Mouse (Mus musculus): Measurements from ENCODE around the gene Dock3. TPM values are rescaled to one million over a fixed set of nuclear protein-coding genes. Genes with fewer than 3 reads are reported as not detected.
A peak's percentile ranks its signal among the peaks of the same experiment; 100 is the strongest.

Gene Dock3
- polyA plus RNA-seq, 1 experiment = 4.5 TPM

- H3K4me1 ChIP-seq (ENCODE audit: control insufficient read depth, insufficient read depth, low read length) = no peaks in the 10 kb centered on the region
- TF ChIP-seq POLR2A (IDR thresholded peaks at IDR 0.05; ENCODE audit: insufficient read depth, low read length) (no peak), CTCF (IDR thresholded peaks at IDR 0.05; ENCODE audit: low read depth, low read length) (no peak), EP300 (IDR thresholded peaks at IDR 0.05; ENCODE audit: insufficient read depth, low read depth, low read length) (no peak)
- no peak overlapping the region for H3K27ac ChIP-seq (ENCODE audit: insufficient read depth, low read length)
- H3K9me3 ChIP-seq (replicated peaks; ENCODE audit: control insufficient read depth, insufficient read depth, low read length, poor library complexity, severe bottlenecking) = no peaks in the 10 kb centered on the region
- H3K4me3 ChIP-seq (ENCODE audit: low read depth, low read length) = no peak overlapping the region
- H3K36me3 ChIP-seq (ENCODE audit: control insufficient read depth, insufficient read depth, low read length, poor library complexity, severe bottlenecking) = peaks cover 13% of the 10 kb centered on the region; the same call in 1 of the 2 replicates
- H3K9ac ChIP-seq (ENCODE audit: low read depth, poor library complexity, severe bottlenecking) = no peak overlapping the region
- no peaks in the 10 kb centered on the region for H3K27me3 ChIP-seq (ENCODE audit: control insufficient read depth, insufficient read depth, low read length, poor library complexity, severe bottlenecking)
These were observed 22.8 kb upstream of the Dock3 start for GRCm38 (mm10) chr9:107254476-107254875.

- Histone ChIP-seq H3K4me3 (ENCODE audit: low read depth, low read length) (no peak overlapping the region), H3K9ac (ENCODE audit: low read depth, poor library complexity, severe bottlenecking) (no peak overlapping the region), H3K27me3 (ENCODE audit: control insufficient read depth, insufficient read depth, low read length, poor library complexity, severe bottlenecking) (no peaks in the 10 kb centered on the region), H3K4me1 (ENCODE audit: control insufficient read depth, insufficient read depth, low read length) (no peaks in the 10 kb centered on the region), H3K36me3 (ENCODE audit: control insufficient read depth, insufficient read depth, low read length, poor library complexity, severe bottlenecking) (0 out of 2 replicates have a peak, but pooled peaks cover 10% of the 10 kb centered on the region), H3K9me3 (replicated peaks; ENCODE audit: control insufficient read depth, insufficient read depth, low read length, poor library complexity, severe bottlenecking) (no peaks in the 10 kb centered on the region), H3K27ac (ENCODE audit: insufficient read depth, low read length) (no peak overlapping the region)
- TF ChIP-seq POLR2A (IDR thresholded peaks at IDR 0.05; ENCODE audit: insufficient read depth, low read length) = no peak
- TF ChIP-seq EP300 (IDR thresholded peaks at IDR 0.05; ENCODE audit: insufficient read depth, low read depth, low read length) = no peak
- no peak for TF ChIP-seq CTCF (IDR thresholded peaks at IDR 0.05; ENCODE audit: low read depth, low read length)
These were observed 20.5 kb upstream of the Dock3 start for GRCm38 (mm10) chr9:107252164-107252563.

GRCm38 (mm10) chr9:107250416-107251337 is 19.0 kb upstream of the Dock3 start:
- no peak overlapping the region for H3K4me3 ChIP-seq (ENCODE audit: low read depth, low read length)
- no peaks in the 10 kb centered on the region for H3K9me3 ChIP-seq (replicated peaks; ENCODE audit: control insufficient read depth, insufficient read depth, low read length, poor library complexity, severe bottlenecking)
- no peaks in the 10 kb centered on the region for H3K27me3 ChIP-seq (ENCODE audit: control insufficient read depth, insufficient read depth, low read length, poor library complexity, severe bottlenecking)
- no peak overlapping the region for H3K27ac ChIP-seq (ENCODE audit: insufficient read depth, low read length)
- H3K4me1 ChIP-seq (ENCODE audit: control insufficient read depth, insufficient read depth, low read length) = no peaks in the 10 kb centered on the region
- no peaks in the 10 kb centered on the region for H3K36me3 ChIP-seq (ENCODE audit: control insufficient read depth, insufficient read depth, low read length, poor library complexity, severe bottlenecking)
- no peak for TF ChIP-seq POLR2A (IDR thresholded peaks at IDR 0.05; ENCODE audit: insufficient read depth, low read length)
- no peak for TF ChIP-seq CTCF (IDR thresholded peaks at IDR 0.05; ENCODE audit: low read depth, low read length)
- no peak for TF ChIP-seq EP300 (IDR thresholded peaks at IDR 0.05; ENCODE audit: insufficient read depth, low read depth, low read length)
- H3K9ac ChIP-seq (ENCODE audit: low read depth, poor library complexity, severe bottlenecking) = no peak overlapping the region

GRCm38 (mm10) chr9:107249154-107249553 is 17.4 kb upstream of the Dock3 start:
- TF ChIP-seq EP300 (IDR thresholded peaks at IDR 0.05; ENCODE audit: insufficient read depth, low read depth, low read length) = no peak
- no peak for TF ChIP-seq CTCF (IDR thresholded peaks at IDR 0.05; ENCODE audit: low read depth, low read length)
- Histone ChIP-seq H3K36me3 (ENCODE audit: control insufficient read depth, insufficient read depth, low read length, poor library complexity, severe bottlenecking) (no peaks in the 10 kb centered on the region), H3K27me3 (ENCODE audit: control insufficient read depth, insufficient read depth, low read length, poor library complexity, severe bottlenecking) (no peaks in the 10 kb centered on the region), H3K4me3 (ENCODE audit: low read depth, low read length) (no peak overlapping the region), H3K27ac (ENCODE audit: insufficient read depth, low read length) (no peak overlapping the region), H3K9ac (ENCODE audit: low read depth, poor library complexity, severe bottlenecking) (no peak overlapping the region), H3K9me3 (replicated peaks; ENCODE audit: control insufficient read depth, insufficient read depth, low read length, poor library complexity, severe bottlenecking) (no peaks in the 10 kb centered on the region), H3K4me1 (ENCODE audit: control insufficient read depth, insufficient read depth, low read length) (no peaks in the 10 kb centered on the region)

- TF ChIP-seq CTCF (IDR thresholded peaks at IDR 0.05; ENCODE audit: low read depth, low read length) (peak; percentile 60), POLR2A (IDR thresholded peaks at IDR 0.05; ENCODE audit: insufficient read depth, low read length) (no peak), EP300 (IDR thresholded peaks at IDR 0.05; ENCODE audit: insufficient read depth, low read depth, low read length) (no peak)
- H3K36me3 ChIP-seq (ENCODE audit: control insufficient read depth, insufficient read depth, low read length, poor library complexity, severe bottlenecking) = no peaks in the 10 kb centered on the region
- no peak overlapping the region for H3K4me3 ChIP-seq (ENCODE audit: low read depth, low read length)
- no peaks in the 10 kb centered on the region for H3K27me3 ChIP-seq (ENCODE audit: control insufficient read depth, insufficient read depth, low read length, poor library complexity, severe bottlenecking)
- no peak overlapping the region for H3K27ac ChIP-seq (ENCODE audit: insufficient read depth, low read length)
- H3K9ac ChIP-seq (ENCODE audit: low read depth, poor library complexity, severe bottlenecking) = no peak overlapping the region
- no peaks in the 10 kb centered on the region for H3K9me3 ChIP-seq (replicated peaks; ENCODE audit: control insufficient read depth, insufficient read depth, low read length, poor library complexity, severe bottlenecking)
- H3K4me1 ChIP-seq (ENCODE audit: control insufficient read depth, insufficient read depth, low read length) = no peaks in the 10 kb centered on the region
These were observed 14.5 kb upstream of the Dock3 start for GRCm38 (mm10) chr9:107246170-107246569.

- no peak overlapping the region for H3K4me3 ChIP-seq (ENCODE audit: low read depth, low read length)
- H3K27me3 ChIP-seq (ENCODE audit: control insufficient read depth, insufficient read depth, low read length, poor library complexity, severe bottlenecking) = no peaks in the 10 kb centered on the region
- no peaks in the 10 kb centered on the region for H3K4me1 ChIP-seq (ENCODE audit: control insufficient read depth, insufficient read depth, low read length)
- no peaks in the 10 kb centered on the region for H3K36me3 ChIP-seq (ENCODE audit: control insufficient read depth, insufficient read depth, low read length, poor library complexity, severe bottlenecking)
- H3K9ac ChIP-seq (ENCODE audit: low read depth, poor library complexity, severe bottlenecking) = no peak overlapping the region
- no peak overlapping the region for H3K27ac ChIP-seq (ENCODE audit: insufficient read depth, low read length)
- no peak for TF ChIP-seq CTCF (IDR thresholded peaks at IDR 0.05; ENCODE audit: low read depth, low read length)
- TF ChIP-seq POLR2A (IDR thresholded peaks at IDR 0.05; ENCODE audit: insufficient read depth, low read length) = no peak
- TF ChIP-seq EP300 (IDR thresholded peaks at IDR 0.05; ENCODE audit: insufficient read depth, low read depth, low read length) = no peak
- H3K9me3 ChIP-seq (replicated peaks; ENCODE audit: control insufficient read depth, insufficient read depth, low read length, poor library complexity, severe bottlenecking) = no peaks in the 10 kb centered on the region
These were observed 13.6 kb upstream of the Dock3 start for GRCm38 (mm10) chr9:107245311-107245710.

Data from ES-Bruce4 (cell line).